Mouse (Mus musculus) lung, adult 2 months (tissue): Measurements from ENCODE around the gene Anp32e.

Experiments
- CTCF ChIP-seq: fragments of 200-500 bp; IDR thresholded peaks from 2 replicates; pipeline ENCODE4 v1.5.1; 2011; ENCODE audit warnings: mild to moderate bottlenecking, low read length, control low read depth; ENCODE audit not compliant: insufficient read depth
- POLR2A ChIP-seq: fragments of 200-500 bp; IDR thresholded peaks from 2 replicates; pipeline ENCODE4 v1.6.1; 2011; ENCODE audit warnings: low read depth, mild to moderate bottlenecking, control low read depth, low read length, borderline replicate concordance; ENCODE audit errors: extremely low read depth

- no peak for TF ChIP-seq CTCF
- TF ChIP-seq POLR2A = no peak
Measured at GRCm38 (mm10) chr3:95953522-95953921, 24.5 kb downstream of the Anp32e start.
